Mouse (Mus musculus): ENCODE results near the gene Trim8.

Gene Trim8

DNA sequence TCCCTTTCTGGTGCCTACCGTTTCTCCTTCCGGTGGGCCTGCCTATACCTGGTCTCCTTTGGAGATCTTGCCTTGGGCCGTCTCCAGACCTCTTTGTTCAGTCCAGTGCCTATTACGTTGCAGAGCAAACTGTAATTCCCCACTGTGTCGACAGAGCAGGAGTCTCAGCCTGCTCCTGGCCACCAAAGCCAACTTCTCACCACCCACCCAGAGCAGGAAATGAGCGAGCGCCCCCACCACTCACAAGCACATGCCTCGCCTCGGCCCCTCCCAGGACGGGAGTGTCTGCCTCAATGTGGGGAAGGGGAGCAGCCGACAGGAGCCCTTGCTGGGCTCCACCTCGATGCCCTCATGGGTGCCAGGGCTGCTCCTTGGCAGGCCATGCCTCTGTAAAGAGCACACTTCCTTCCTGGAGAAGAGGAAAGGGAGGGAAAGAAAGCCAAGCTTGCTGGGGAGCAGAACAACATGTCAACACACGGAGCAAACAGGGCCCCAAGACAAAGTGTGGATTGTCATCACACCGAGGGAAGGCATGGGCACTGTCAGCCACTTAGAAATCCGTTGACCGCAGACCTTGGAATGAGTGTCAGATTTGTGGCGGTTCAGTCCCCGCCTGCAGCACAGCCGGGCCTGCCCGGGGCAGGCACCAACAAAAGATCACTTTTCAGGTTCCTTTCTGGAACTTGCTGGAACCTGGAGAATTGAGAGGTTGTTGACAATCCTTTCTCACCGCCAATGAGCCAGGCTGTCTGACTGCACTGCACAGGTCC, 22.0 kb upstream of the Trim8 start:
- no peak for DNase-seq (ENCODE audit: low spot score in 2 of 2)

- no peak for DNase-seq (ENCODE audit: low spot score in 2 of 2)
Observed at GRCm38 (mm10) chr19:46480624-46481345, 20.7 kb upstream of the Trim8 start.

GRCm38 (mm10) chr19:46481352-46481751, 20.1 kb upstream of the Trim8 start:
- DNase-seq (ENCODE audit: low spot score in 2 of 2): no peak

- no peak for DNase-seq (ENCODE audit: low spot score in 2 of 2)
Observed at GRCm38 (mm10) chr19:46481756-46482155, 19.7 kb upstream of the Trim8 start.

DNA sequence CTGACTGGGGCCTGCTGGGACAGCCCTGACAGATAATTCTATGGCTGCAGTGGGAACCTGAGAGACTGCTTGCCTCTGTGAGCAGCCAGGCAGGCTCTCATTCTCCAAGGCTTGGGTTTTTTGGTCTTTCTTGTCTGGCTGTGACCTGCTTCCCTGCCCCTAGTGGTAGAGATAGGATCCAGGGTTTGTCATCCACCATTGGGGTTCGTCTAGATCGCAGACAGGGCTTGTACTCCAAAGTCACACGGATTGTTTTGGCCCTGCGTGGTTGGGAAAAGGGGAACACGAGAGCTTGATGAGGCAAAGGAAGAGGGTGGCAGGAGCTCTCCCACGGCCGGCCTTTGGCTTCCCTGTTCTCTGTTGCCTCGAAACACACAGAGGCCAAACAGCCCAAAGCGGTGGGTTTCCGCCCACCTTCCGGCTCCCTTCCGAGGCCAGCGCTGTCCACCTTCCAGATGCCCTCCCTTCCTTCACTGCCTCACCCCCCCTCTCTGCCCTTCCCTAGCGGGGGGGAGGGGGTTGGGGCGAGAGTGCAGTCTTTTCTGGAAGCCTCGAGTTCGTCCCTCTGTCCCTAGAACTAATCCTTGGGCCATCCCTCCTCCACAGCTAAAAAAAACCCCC, 18.5 kb upstream of the Trim8 start:
- no peak for DNase-seq (ENCODE audit: low spot score in 2 of 2)

GRCm38 (mm10) chr19:46483701-46484328, 17.7 kb upstream of the Trim8 start:
- DNase-seq (ENCODE audit: low spot score in 2 of 2): no peak

GRCm38 (mm10) chr19:46484518-46484917, 17.0 kb upstream of the Trim8 start:
- DNase-seq (ENCODE audit: low spot score in 2 of 2): peak in 1 of 2 experiments; percentile 52

- no peak for DNase-seq (ENCODE audit: low spot score in 2 of 2)
Observed at GRCm38 (mm10) chr19:46485847-46486246, 15.7 kb upstream of the Trim8 start.

DNA sequence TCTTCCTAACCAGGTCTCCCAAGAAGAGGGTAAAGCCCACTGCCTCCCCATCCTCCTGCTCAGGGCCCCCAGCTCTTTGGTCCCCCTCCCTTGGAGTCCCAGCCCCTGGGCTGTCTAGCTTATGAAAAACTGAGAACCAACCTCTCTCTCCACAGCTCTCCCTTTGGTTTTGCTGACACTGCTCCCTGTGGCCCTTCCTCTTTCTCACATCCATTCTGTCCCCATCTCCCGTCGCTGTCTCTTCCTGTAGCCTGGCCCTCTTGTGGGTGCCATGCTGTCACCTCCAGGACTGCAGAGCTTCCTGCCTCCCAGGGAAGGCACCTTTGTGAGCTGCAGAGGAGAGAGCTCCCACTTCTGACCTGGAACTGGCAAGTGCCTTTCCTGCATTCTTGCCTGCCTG, 14.8 kb upstream of the Trim8 start:
- no peak for DNase-seq (ENCODE audit: low spot score in 2 of 2)

GRCm38 (mm10) chr19:46489448-46489847, 12.1 kb upstream of the Trim8 start:
- no peak for DNase-seq (ENCODE audit: low spot score in 2 of 2)

GRCm38 (mm10) chr19:46490634-46491033, 10.9 kb upstream of the Trim8 start:
- DNase-seq (ENCODE audit: low spot score in 2 of 2): no peak

- no peak for DNase-seq (ENCODE audit: low spot score in 2 of 2)
Observed at GRCm38 (mm10) chr19:46495136-46495535, 6.4 kb upstream of the Trim8 start.

DNA sequence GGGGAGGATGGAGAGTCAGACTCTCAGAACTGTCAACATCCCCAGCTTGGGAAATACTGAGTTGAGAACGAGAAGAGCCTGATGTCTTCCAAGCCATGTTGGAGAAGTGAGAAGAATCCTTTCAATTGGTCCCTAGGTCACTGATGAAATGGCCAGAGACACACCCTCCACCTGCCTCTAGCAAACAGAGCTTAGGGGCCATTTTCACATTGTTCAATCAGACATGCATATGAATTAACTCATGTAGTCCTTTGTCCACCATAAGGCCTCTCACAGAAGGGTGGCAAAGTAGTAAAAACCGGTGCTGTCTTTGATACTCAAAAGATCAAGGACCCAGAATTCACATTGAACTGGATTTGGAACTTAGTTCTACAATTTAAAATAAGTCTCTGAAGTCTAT, 4.3 kb upstream of the Trim8 start:
- DNase-seq (ENCODE audit: low spot score in 2 of 2): no peak

GRCm38 (mm10) chr19:46499539-46499835, 2.0 kb upstream of the Trim8 start:
- no peak for DNase-seq (ENCODE audit: low spot score in 2 of 2)

GRCm38 (mm10) chr19:46499836-46500580, 1.5 kb upstream of the Trim8 start:
- peak; percentile 94 to 98 for DNase-seq (ENCODE audit: low spot score in 2 of 2)

- DNase-seq (ENCODE audit: low spot score in 2 of 2): no peak
Observed at GRCm38 (mm10) chr19:46500581-46501341, 741 bp upstream of the Trim8 start.

DNA sequence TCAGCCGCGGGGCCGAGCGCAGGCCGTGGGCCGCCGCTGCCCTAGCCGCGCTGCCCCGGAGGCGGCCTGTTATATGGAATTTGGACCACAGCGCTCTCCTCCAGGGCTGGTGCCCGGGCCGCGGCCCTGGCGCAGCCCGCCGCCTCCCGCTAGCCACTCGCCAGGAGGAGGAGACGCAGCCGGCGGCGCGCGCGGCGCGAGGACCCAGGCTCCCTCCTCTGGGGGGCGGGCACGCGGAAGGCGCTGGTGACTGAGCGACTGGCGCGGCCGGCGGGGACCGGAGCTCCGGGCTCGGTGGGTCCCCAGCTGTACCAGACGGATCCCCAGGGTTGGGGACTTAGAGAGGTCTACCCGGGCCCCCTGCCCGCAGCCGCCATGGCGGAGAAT, 560 bp downstream of the Trim8 start:
- DNase-seq (ENCODE audit: low spot score in 2 of 2): peak in 1 of 2 experiments; percentile 70

GRCm38 (mm10) chr19:46502471-46503166, 1.1 kb downstream of the Trim8 start:
- peak; percentile 79 to 83 for DNase-seq (ENCODE audit: low spot score in 2 of 2)

GRCm38 (mm10) chr19:46503351-46504084, 2.0 kb downstream of the Trim8 start:
- peak; percentile 81 for DNase-seq (ENCODE audit: low spot score in 2 of 2)

DNA sequence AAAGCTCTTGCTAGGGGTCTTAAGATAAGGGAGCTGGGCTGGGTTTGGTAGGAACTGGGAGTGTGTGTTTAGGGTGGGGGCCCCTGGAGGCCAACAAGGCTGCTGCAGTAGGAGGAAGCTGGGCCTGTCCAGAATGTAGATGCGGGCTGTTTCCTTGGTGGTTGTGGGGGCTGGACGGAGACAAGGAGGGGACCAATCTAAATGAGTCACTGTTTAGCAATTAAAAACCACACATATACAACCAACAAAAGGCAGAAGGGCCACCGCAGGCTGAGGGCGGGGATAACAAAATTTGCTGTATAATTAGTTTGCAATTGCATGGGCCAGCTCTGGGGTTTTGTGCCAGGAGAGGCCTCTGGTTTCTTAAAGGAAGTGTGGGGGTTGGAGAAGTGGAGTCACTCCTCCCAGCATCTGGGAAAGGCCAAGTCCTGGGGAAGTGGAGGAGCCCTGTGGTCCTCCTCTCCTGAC, 2.6 kb downstream of the Trim8 start:
- peak in 1 of 2 experiments; percentile 66 for DNase-seq (ENCODE audit: low spot score in 2 of 2)

Data from urinary bladder, postnatal 4 days (tissue).